Mouse (Mus musculus): ENCODE data around the gene Prdx6b. TPM values are rescaled to one million over a fixed set of nuclear protein-coding genes. Genes with fewer than 3 reads are reported as not detected.

Gene Prdx6b
- total and polyA plus RNA-seq, 2 experiments from 2014 or later: not detected

DNA sequence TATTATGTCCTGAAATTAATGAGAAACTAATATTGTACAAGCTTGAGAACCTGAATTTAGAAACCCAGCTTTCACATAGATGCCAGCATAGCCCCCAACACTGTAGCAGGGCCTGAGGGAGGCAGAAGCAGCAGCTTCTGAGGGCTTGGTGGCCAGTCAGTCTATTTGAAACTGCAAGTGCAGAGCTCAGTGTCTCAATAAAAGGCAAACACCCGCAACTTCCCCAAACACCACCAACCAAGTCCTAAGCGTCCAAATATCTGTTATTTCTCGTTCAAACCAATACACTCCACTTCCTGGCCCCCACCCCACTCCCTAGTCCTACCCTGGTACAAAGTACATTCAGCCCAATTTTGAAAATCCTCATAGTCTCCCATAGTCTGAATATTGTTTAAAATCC is 6.1 kb downstream of the Prdx6b start:
- H3K4me2 ChIP-seq (ENCODE audit: low read depth, low read length, poor library complexity, severe bottlenecking): no peak overlapping the region
- no peaks in the 10 kb centered on the region for H3K9me3 ChIP-seq (ENCODE audit: low read length)
- no peak overlapping the region for H3K4me3 ChIP-seq (ENCODE audit: low read depth, low read length)
- H3K9ac ChIP-seq (replicated peaks; ENCODE audit: low read length, poor library complexity, severe bottlenecking): no peak overlapping the region
- WGBS: 74% methylated on average over 3 of the region's 3 CpGs
- no peak overlapping the region for H3K27ac ChIP-seq (ENCODE audit: low read depth, low read length)
- no peaks in the 10 kb centered on the region for H3K36me3 ChIP-seq (ENCODE audit: insufficient read depth, low read length)
- TF ChIP-seq CTCF (IDR thresholded peaks at IDR 0.05): no peak
- ATAC-seq (ENCODE audit: low FRiP score) (no peak), DNase-seq (ENCODE audit: low spot score) (no peak)
- no peaks in the 10 kb centered on the region for H3K27me3 ChIP-seq (ENCODE audit: insufficient read depth, low read length)
- no peaks in the 10 kb centered on the region for H3K4me1 ChIP-seq (ENCODE audit: insufficient read depth, low read length)

DNA sequence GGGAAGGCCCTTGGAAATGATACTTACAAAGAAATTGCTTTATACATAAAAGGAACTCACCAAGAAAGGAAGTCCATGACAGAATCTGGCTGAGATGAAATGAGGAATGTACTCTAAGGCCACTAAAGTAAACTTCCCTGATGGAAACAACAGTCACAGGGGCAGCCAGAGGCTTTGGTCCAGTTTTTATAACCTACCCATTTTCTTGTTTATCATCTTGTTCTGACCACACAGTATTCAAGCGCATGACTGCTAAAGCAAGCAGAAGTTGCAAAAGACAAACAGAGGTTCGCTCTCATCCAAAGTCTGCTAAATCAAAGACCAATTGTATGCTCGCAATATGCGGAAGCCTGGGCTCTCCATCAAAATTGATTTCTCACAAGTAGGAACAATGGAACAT is 8.5 kb downstream of the Prdx6b start:
- Histone ChIP-seq H3K9me3 (ENCODE audit: low read length) (no peaks in the 10 kb centered on the region), H3K27ac (ENCODE audit: low read depth, low read length) (no peak overlapping the region), H3K4me3 (ENCODE audit: low read depth, low read length) (no peak overlapping the region), H3K4me1 (ENCODE audit: insufficient read depth, low read length) (no peaks in the 10 kb centered on the region), H3K4me2 (ENCODE audit: low read depth, low read length, poor library complexity, severe bottlenecking) (no peak overlapping the region), H3K36me3 (ENCODE audit: insufficient read depth, low read length) (no peaks in the 10 kb centered on the region), H3K27me3 (ENCODE audit: insufficient read depth, low read length) (no peaks in the 10 kb centered on the region), H3K9ac (replicated peaks; ENCODE audit: low read length, poor library complexity, severe bottlenecking) (no peak overlapping the region)
- ATAC-seq (ENCODE audit: low FRiP score) (no peak), DNase-seq (ENCODE audit: low spot score) (no peak)
- no peak for TF ChIP-seq CTCF (IDR thresholded peaks at IDR 0.05)
- WGBS: 81% methylated on average over 4 of the region's 4 CpGs

DNA sequence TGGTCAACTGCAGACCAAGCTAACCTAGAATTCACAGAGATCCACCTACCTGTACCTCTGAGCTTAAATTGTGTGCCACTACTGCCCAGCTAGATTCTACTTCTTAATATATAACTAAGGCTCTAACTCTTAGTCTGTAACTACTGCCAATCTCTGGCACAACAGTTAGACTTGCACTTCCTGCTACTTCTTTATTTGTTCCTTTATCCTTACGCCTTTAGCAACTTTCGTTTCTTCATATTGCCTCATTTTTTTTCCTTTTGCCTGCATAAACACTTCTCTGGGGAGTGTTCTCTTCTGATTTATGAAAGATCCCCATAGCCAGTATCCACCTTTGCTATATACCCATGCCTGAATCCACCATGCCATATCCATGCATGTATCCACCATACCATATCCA is 11.7 kb downstream of the Prdx6b start:
- Histone ChIP-seq H3K4me3 (ENCODE audit: low read depth, low read length) (no peak overlapping the region), H3K9me3 (ENCODE audit: low read length) (no peaks in the 10 kb centered on the region), H3K4me2 (ENCODE audit: low read depth, low read length, poor library complexity, severe bottlenecking) (no peak overlapping the region), H3K4me1 (ENCODE audit: insufficient read depth, low read length) (no peaks in the 10 kb centered on the region), H3K36me3 (ENCODE audit: insufficient read depth, low read length) (no peaks in the 10 kb centered on the region), H3K27me3 (ENCODE audit: insufficient read depth, low read length) (no peaks in the 10 kb centered on the region), H3K9ac (replicated peaks; ENCODE audit: low read length, poor library complexity, severe bottlenecking) (no peak overlapping the region), H3K27ac (ENCODE audit: low read depth, low read length) (no peak overlapping the region)
- WGBS: 93% methylated on average over 2 of the region's 2 CpGs
- no peak for TF ChIP-seq CTCF (IDR thresholded peaks at IDR 0.05)
- DNase-seq (ENCODE audit: low spot score) (no peak), ATAC-seq (ENCODE audit: low FRiP score) (no peak)

DNA sequence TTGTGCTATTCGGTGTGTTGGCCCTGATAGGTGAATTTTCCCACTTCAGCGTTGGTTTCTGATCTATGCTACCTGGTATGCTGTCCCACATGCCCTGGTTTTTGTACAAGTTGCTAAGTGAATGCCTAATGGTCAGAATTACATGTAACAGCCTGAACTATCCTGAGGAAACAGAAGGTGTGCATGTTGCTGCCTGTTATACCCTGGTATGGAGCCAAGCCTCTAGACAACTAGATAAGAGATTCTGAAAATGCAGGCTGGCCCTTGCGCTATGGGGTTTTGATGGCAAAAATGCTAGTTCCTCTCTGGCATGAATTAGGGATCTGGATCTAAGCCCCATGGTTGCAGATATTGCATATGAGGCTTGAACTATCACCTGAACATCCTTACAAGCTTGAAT is 15.4 kb downstream of the Prdx6b start:
- H3K36me3 ChIP-seq (ENCODE audit: insufficient read depth, low read length): no peaks in the 10 kb centered on the region
- no peak for ATAC-seq (ENCODE audit: low FRiP score)
- no peak for DNase-seq (ENCODE audit: low spot score)
- H3K27ac ChIP-seq (ENCODE audit: low read depth, low read length): no peak overlapping the region
- H3K9me3 ChIP-seq (ENCODE audit: low read length): no peaks in the 10 kb centered on the region
- no peak for TF ChIP-seq CTCF (IDR thresholded peaks at IDR 0.05)
- 88% methylated on average over 3 of the region's 3 CpGs for whole genome bisulfite sequencing
- no peak overlapping the region for H3K4me3 ChIP-seq (ENCODE audit: low read depth, low read length)
- H3K9ac ChIP-seq (replicated peaks; ENCODE audit: low read length, poor library complexity, severe bottlenecking): no peak overlapping the region
- no peaks in the 10 kb centered on the region for H3K4me1 ChIP-seq (ENCODE audit: insufficient read depth, low read length)
- H3K27me3 ChIP-seq (ENCODE audit: insufficient read depth, low read length): no peaks in the 10 kb centered on the region
- H3K4me2 ChIP-seq (ENCODE audit: low read depth, low read length, poor library complexity, severe bottlenecking): no peak overlapping the region

DNA sequence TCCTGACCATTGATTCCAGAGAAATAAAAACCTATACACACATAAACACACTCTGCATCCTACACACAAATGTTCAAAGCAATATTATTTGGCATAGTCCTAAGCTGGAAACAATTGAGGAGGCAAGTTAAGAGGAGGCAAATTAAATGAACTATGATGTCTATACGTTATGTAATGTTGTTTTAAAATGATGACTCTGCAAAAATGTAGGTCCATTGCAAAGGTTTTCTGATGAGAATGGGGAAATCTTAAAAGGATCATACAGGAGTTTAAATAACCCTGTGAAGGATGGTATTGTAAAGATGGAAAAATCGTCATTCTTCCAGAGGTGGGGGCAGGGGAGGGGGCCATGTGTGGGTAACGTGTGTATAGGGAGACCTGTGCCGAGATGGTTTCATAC is 17.5 kb downstream of the Prdx6b start:
- Histone ChIP-seq H3K4me3 (ENCODE audit: low read depth, low read length) (no peak overlapping the region), H3K4me2 (ENCODE audit: low read depth, low read length, poor library complexity, severe bottlenecking) (no peak overlapping the region), H3K27me3 (ENCODE audit: insufficient read depth, low read length) (no peaks in the 10 kb centered on the region), H3K4me1 (ENCODE audit: insufficient read depth, low read length) (peaks cover under 1% of the 10 kb centered on the region; the same call in 1 of the 2 replicates), H3K9ac (replicated peaks; ENCODE audit: low read length, poor library complexity, severe bottlenecking) (no peak overlapping the region), H3K27ac (ENCODE audit: low read depth, low read length) (no peak overlapping the region), H3K36me3 (ENCODE audit: insufficient read depth, low read length) (no peaks in the 10 kb centered on the region), H3K9me3 (ENCODE audit: low read length) (no peaks in the 10 kb centered on the region)
- DNase-seq (ENCODE audit: low spot score) (no peak), ATAC-seq (ENCODE audit: low FRiP score) (no peak)
- no peak for TF ChIP-seq CTCF (IDR thresholded peaks at IDR 0.05)
- 77% methylated on average over 4 of the region's 4 CpGs for WGBS

DNA sequence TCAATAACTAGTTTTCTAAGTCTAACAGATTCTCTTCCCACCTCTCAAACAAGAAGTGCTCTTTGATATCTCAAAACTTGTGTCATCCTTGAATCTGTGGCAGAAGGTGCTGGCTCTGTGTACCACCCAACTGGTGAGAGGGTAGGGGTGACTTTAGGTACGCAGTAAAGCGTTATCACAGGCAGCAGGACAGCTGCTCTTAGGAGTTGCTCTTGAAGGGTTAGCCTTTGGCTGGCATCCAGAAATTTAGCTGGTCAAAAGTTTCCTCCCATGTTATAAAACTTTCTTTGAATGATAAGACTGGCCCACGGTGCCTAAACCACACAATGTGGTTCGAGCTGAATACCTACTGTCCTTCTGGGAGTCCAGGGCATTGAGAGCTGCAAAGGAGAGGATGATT is 18.5 kb downstream of the Prdx6b start:
- TF ChIP-seq CTCF (IDR thresholded peaks at IDR 0.05): no peak
- H3K9me3 ChIP-seq (ENCODE audit: low read length): no peaks in the 10 kb centered on the region
- H3K4me2 ChIP-seq (ENCODE audit: low read depth, low read length, poor library complexity, severe bottlenecking): no peak overlapping the region
- no peak for DNase-seq (ENCODE audit: low spot score)
- no peak overlapping the region for H3K4me3 ChIP-seq (ENCODE audit: low read depth, low read length)
- 74% methylated on average over 4 of the region's 4 CpGs for WGBS
- H3K9ac ChIP-seq (replicated peaks; ENCODE audit: low read length, poor library complexity, severe bottlenecking): no peak overlapping the region
- H3K36me3 ChIP-seq (ENCODE audit: insufficient read depth, low read length): no peaks in the 10 kb centered on the region
- ATAC-seq (ENCODE audit: low FRiP score): no peak
- peaks cover 3% of the 10 kb centered on the region; the same call in 1 of the 2 replicates for H3K4me1 ChIP-seq (ENCODE audit: insufficient read depth, low read length)
- H3K27ac ChIP-seq (ENCODE audit: low read depth, low read length): no peak overlapping the region
- H3K27me3 ChIP-seq (ENCODE audit: insufficient read depth, low read length): no peaks in the 10 kb centered on the region
